Mouse (Mus musculus): ENCODE results near the gene Vps8. TPM values are rescaled to one million over a fixed set of nuclear protein-coding genes. Genes with fewer than 3 reads are reported as not detected.

The Vps8 gene
- polyA plus RNA-seq, 1 experiment = 19.4 TPM

DNA sequence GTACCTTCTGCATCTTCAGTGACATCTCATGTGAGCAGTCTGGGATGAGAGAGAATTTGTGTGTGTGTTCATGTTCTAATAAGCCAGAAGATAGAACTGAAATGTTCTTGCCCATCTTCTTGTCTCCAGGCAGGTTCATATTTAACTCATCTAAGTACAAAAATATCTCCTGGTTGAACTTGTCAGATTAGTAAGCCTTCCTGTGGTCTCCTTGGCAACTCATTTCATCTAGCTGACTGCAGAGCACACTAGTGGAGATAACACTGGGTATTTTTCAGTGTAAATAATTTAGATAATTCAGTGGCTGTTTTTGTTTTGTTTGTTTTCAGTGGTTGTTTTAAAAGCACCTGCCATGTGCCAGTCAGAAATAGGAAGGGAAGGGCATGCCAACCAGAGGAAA lies 96.9 kb downstream of the Vps8 start:
- H3K4me2 ChIP-seq (ENCODE audit: low read depth) = no peak overlapping the region
- H3K36me3 ChIP-seq (ENCODE audit: control insufficient read depth, insufficient read depth) = peaks cover 6% of the 10 kb centered on the region
- no peak overlapping the region for H3ac ChIP-seq (ENCODE audit: control insufficient read depth, insufficient read length)
- TF ChIP-seq POLR2AphosphoS2 (IDR thresholded peaks at IDR 0.05; ENCODE audit: insufficient read length, low read depth) (no peak), MYOG (IDR thresholded peaks at IDR 0.05; ENCODE audit: control insufficient read depth in 1 of 3, insufficient read depth in 1 of 3, insufficient read length in 2 of 3, low read depth in 2 of 3) (no peak), CEBPB (IDR thresholded peaks at IDR 0.05; ENCODE audit: insufficient read depth, poor library complexity, severe bottlenecking) (no peak), MYOD1 (IDR thresholded peaks at IDR 0.05; ENCODE audit: control insufficient read depth in 1 of 3, insufficient read length in 2 of 3, low read depth in 2 of 3) (no peak), SRF (IDR thresholded peaks at IDR 0.05; ENCODE audit: control insufficient read depth, insufficient read length, low read depth) (no peak), POLR2A (IDR thresholded peaks at IDR 0.05; ENCODE audit: insufficient read length, low read depth) (no peak), USF1 (IDR thresholded peaks at IDR 0.05; ENCODE audit: low read depth) (no peak), E2F4 (IDR thresholded peaks at IDR 0.05; ENCODE audit: insufficient read depth) (no peak), MAX (IDR thresholded peaks at IDR 0.05; ENCODE audit: low read depth) (no peak), TCF12 (IDR thresholded peaks at IDR 0.05; ENCODE audit: insufficient read depth, poor library complexity, severe bottlenecking) (no peak), REST (IDR thresholded peaks at IDR 0.05; ENCODE audit: insufficient read depth, insufficient read length) (no peak), TCF3 (IDR thresholded peaks at IDR 0.05; ENCODE audit: insufficient read length, low read depth) (no peak)
- no peaks in the 10 kb centered on the region for H3K27me3 ChIP-seq (ENCODE audit: control insufficient read depth, insufficient read depth, insufficient read length)
- no peaks in the 10 kb centered on the region for H3K79me2 ChIP-seq (ENCODE audit: control insufficient read depth, insufficient read depth)
- H3K4me3 ChIP-seq = no peak overlapping the region

- Histone ChIP-seq H3K4me3 (no peak overlapping the region), H3K4me2 (ENCODE audit: low read depth) (no peak overlapping the region), H3K79me2 (ENCODE audit: control insufficient read depth, insufficient read depth) (no peaks in the 10 kb centered on the region), H3ac (ENCODE audit: control insufficient read depth, insufficient read length) (no peak overlapping the region), H3K36me3 (ENCODE audit: control insufficient read depth, insufficient read depth) (peaks cover 8% of the 10 kb centered on the region), H3K27me3 (ENCODE audit: control insufficient read depth, insufficient read depth, insufficient read length) (no peaks in the 10 kb centered on the region)
- TF ChIP-seq MYOG (IDR thresholded peaks at IDR 0.05; ENCODE audit: control insufficient read depth in 1 of 3, insufficient read depth in 1 of 3, insufficient read length in 2 of 3, low read depth in 2 of 3) (no peak), POLR2A (IDR thresholded peaks at IDR 0.05; ENCODE audit: insufficient read length, low read depth) (no peak), CEBPB (IDR thresholded peaks at IDR 0.05; ENCODE audit: insufficient read depth, poor library complexity, severe bottlenecking) (no peak), REST (IDR thresholded peaks at IDR 0.05; ENCODE audit: insufficient read depth, insufficient read length) (no peak), MAX (IDR thresholded peaks at IDR 0.05; ENCODE audit: low read depth) (no peak)
Measured at GRCm38 (mm10) chr16:21523738-21524137, 100.8 kb downstream of the Vps8 start.

- TF ChIP-seq POLR2AphosphoS2 (IDR thresholded peaks at IDR 0.05; ENCODE audit: insufficient read length, low read depth) (no peak), MYOD1 (IDR thresholded peaks at IDR 0.05; ENCODE audit: control insufficient read depth in 1 of 3, insufficient read length in 2 of 3, low read depth in 2 of 3) (no peak), TCF12 (IDR thresholded peaks at IDR 0.05; ENCODE audit: insufficient read depth, poor library complexity, severe bottlenecking) (no peak), USF1 (IDR thresholded peaks at IDR 0.05; ENCODE audit: low read depth) (no peak), TCF3 (IDR thresholded peaks at IDR 0.05; ENCODE audit: insufficient read length, low read depth) (no peak), MAX (IDR thresholded peaks at IDR 0.05; ENCODE audit: low read depth) (no peak), SRF (IDR thresholded peaks at IDR 0.05; ENCODE audit: control insufficient read depth, insufficient read length, low read depth) (no peak)
- Histone ChIP-seq H3K4me2 (ENCODE audit: low read depth) (no peak overlapping the region), H3ac (ENCODE audit: control insufficient read depth, insufficient read length) (no peak overlapping the region), H3K36me3 (ENCODE audit: control insufficient read depth, insufficient read depth) (peaks cover 8% of the 10 kb centered on the region), H3K4me3 (no peak overlapping the region), H3K27me3 (ENCODE audit: control insufficient read depth, insufficient read depth, insufficient read length) (no peaks in the 10 kb centered on the region), H3K79me2 (ENCODE audit: control insufficient read depth, insufficient read depth) (no peaks in the 10 kb centered on the region)
Measured at GRCm38 (mm10) chr16:21525376-21525775, 102.5 kb downstream of the Vps8 start.

- Histone ChIP-seq H3ac (ENCODE audit: control insufficient read depth, insufficient read length) (no peak overlapping the region), H3K79me2 (ENCODE audit: control insufficient read depth, insufficient read depth) (no peaks in the 10 kb centered on the region), H3K27me3 (ENCODE audit: control insufficient read depth, insufficient read depth, insufficient read length) (no peaks in the 10 kb centered on the region), H3K4me2 (ENCODE audit: low read depth) (no peak overlapping the region), H3K36me3 (ENCODE audit: control insufficient read depth, insufficient read depth) (peaks cover 8% of the 10 kb centered on the region), H3K4me3 (no peak overlapping the region)
- TF ChIP-seq REST (IDR thresholded peaks at IDR 0.05; ENCODE audit: insufficient read depth, insufficient read length) = no peak
- no peak for TF ChIP-seq E2F4 (IDR thresholded peaks at IDR 0.05; ENCODE audit: insufficient read depth)
- TF ChIP-seq MAX (IDR thresholded peaks at IDR 0.05; ENCODE audit: low read depth) = no peak
- no peak for TF ChIP-seq MYOG (IDR thresholded peaks at IDR 0.05; ENCODE audit: control insufficient read depth in 1 of 3, insufficient read depth in 1 of 3, insufficient read length in 2 of 3, low read depth in 2 of 3)
- no peak for TF ChIP-seq TCF3 (IDR thresholded peaks at IDR 0.05; ENCODE audit: insufficient read length, low read depth)
- no peak for TF ChIP-seq SRF (IDR thresholded peaks at IDR 0.05; ENCODE audit: control insufficient read depth, insufficient read length, low read depth)
- TF ChIP-seq TCF12 (IDR thresholded peaks at IDR 0.05; ENCODE audit: insufficient read depth, poor library complexity, severe bottlenecking) = no peak
- no peak for TF ChIP-seq POLR2A (IDR thresholded peaks at IDR 0.05; ENCODE audit: insufficient read length, low read depth)
- TF ChIP-seq USF1 (IDR thresholded peaks at IDR 0.05; ENCODE audit: low read depth) = no peak
- TF ChIP-seq POLR2AphosphoS2 (IDR thresholded peaks at IDR 0.05; ENCODE audit: insufficient read length, low read depth) = no peak
- no peak for TF ChIP-seq MYOD1 (IDR thresholded peaks at IDR 0.05; ENCODE audit: control insufficient read depth in 1 of 3, insufficient read length in 2 of 3, low read depth in 2 of 3)
Measured at GRCm38 (mm10) chr16:21527271-21528007, 104.5 kb downstream of the Vps8 start.

- Histone ChIP-seq H3K36me3 (ENCODE audit: control insufficient read depth, insufficient read depth) (peaks cover 6% of the 10 kb centered on the region), H3K4me3 (no peak overlapping the region), H3ac (ENCODE audit: control insufficient read depth, insufficient read length) (no peak overlapping the region), H3K79me2 (ENCODE audit: control insufficient read depth, insufficient read depth) (no peaks in the 10 kb centered on the region), H3K27me3 (ENCODE audit: control insufficient read depth, insufficient read depth, insufficient read length) (no peaks in the 10 kb centered on the region), H3K4me2 (ENCODE audit: low read depth) (no peak overlapping the region)
- no peak for TF ChIP-seq TCF12 (IDR thresholded peaks at IDR 0.05; ENCODE audit: insufficient read depth, poor library complexity, severe bottlenecking)
- no peak for TF ChIP-seq MYOG (IDR thresholded peaks at IDR 0.05; ENCODE audit: control insufficient read depth in 1 of 3, insufficient read depth in 1 of 3, insufficient read length in 2 of 3, low read depth in 2 of 3)
- no peak for TF ChIP-seq MAX (IDR thresholded peaks at IDR 0.05; ENCODE audit: low read depth)
- TF ChIP-seq POLR2A (IDR thresholded peaks at IDR 0.05; ENCODE audit: insufficient read length, low read depth) = no peak
- no peak for TF ChIP-seq POLR2AphosphoS2 (IDR thresholded peaks at IDR 0.05; ENCODE audit: insufficient read length, low read depth)
- TF ChIP-seq SRF (IDR thresholded peaks at IDR 0.05; ENCODE audit: control insufficient read depth, insufficient read length, low read depth) = no peak
- TF ChIP-seq CEBPB (IDR thresholded peaks at IDR 0.05; ENCODE audit: insufficient read depth, poor library complexity, severe bottlenecking) = no peak
- no peak for TF ChIP-seq TCF3 (IDR thresholded peaks at IDR 0.05; ENCODE audit: insufficient read length, low read depth)
- no peak for TF ChIP-seq MYOD1 (IDR thresholded peaks at IDR 0.05; ENCODE audit: control insufficient read depth in 1 of 3, insufficient read length in 2 of 3, low read depth in 2 of 3)
- no peak for TF ChIP-seq E2F4 (IDR thresholded peaks at IDR 0.05; ENCODE audit: insufficient read depth)
- no peak for TF ChIP-seq REST (IDR thresholded peaks at IDR 0.05; ENCODE audit: insufficient read depth, insufficient read length)
- TF ChIP-seq USF1 (IDR thresholded peaks at IDR 0.05; ENCODE audit: low read depth) = no peak
Measured at GRCm38 (mm10) chr16:21533503-21533902, 110.6 kb downstream of the Vps8 start.
